Mouse (Mus musculus): Measurements from ENCODE around the gene Dnajc7. TPM values are rescaled to one million over a fixed set of nuclear protein-coding genes. Genes with fewer than 3 reads are reported as not detected.

Gene Dnajc7
- polyA plus RNA-seq, 2 experiments, result 73.3 to 225 TPM

DNA sequence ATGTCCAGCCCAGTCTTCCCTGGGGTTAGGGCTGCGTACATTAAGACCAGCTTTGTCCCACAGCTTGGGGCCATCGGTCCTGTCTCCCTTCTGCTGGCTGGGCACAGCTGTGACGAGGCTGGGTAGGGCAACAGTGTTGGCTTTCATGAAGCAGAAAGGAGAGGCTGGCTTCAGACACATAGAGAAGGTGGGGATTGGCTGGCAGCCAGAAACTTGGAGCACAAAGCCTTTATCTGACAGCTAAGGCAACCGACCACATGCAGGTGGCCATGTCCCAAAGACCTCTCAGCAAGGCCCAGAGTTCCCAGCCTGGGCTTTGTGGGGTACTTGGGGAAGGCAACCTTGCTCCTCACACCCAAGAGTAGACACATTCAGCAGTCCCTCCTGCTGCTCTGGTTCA lies 38.2 kb downstream of the Dnajc7 start:
- Histone ChIP-seq H3K4me2 (replicated peaks; ENCODE audit: low read depth, low read length, severe bottlenecking) (no peak overlapping the region), H3K4me1 (ENCODE audit: control insufficient read depth, insufficient read depth, low read length) (no peaks in the 10 kb centered on the region), H3K36me3 (ENCODE audit: control insufficient read depth, insufficient read depth, low read length) (peaks cover 83% of the 10 kb centered on the region), H3K4me3 (replicated peaks; ENCODE audit: low read length) (no peak overlapping the region), H3K9me3 (ENCODE audit: control insufficient read depth, low read length) (no peaks in the 10 kb centered on the region), H3K27ac (replicated peaks; ENCODE audit: low read depth, low read length) (no peak overlapping the region), H3K9ac (ENCODE audit: low read depth, low read length, severe bottlenecking) (no peak overlapping the region), H3K27me3 (ENCODE audit: control insufficient read depth, insufficient read depth, low read length) (no peaks in the 10 kb centered on the region)
- TF ChIP-seq POLR2A (IDR thresholded peaks at IDR 0.05; ENCODE audit: borderline replicate concordance, extremely low read depth, insufficient read depth, insufficient read length), result no peak
- ATAC-seq (ENCODE audit: low FRiP score, low read depth) (no peak), DNase-seq (ENCODE audit: low spot score) (no peak)
- 77% methylated on average over 4 of the region's 4 CpGs for WGBS

DNA sequence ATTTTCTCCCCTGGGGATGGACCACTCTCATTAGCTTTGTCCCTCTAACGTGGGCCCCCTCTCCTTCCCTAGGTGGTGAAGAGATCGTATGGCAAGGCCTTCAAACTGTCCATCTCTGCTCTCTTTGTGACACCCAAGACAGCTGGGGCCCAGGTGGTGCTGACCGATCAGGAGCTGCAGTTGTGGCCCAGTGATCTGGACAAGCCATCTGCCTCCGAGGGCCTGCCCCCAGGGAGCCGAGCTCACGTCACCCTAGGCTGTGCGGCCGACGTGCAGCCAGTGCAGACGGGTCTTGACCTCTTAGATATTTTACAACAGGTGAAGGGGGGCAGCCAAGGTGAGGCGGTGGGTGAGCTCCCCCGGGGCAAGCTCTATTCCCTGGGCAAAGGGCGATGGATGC lies 39.7 kb downstream of the Dnajc7 start:
- no peak for DNase-seq (ENCODE audit: low spot score)
- H3K4me2 ChIP-seq (replicated peaks; ENCODE audit: low read depth, low read length, severe bottlenecking), result no peak overlapping the region
- no peaks in the 10 kb centered on the region for H3K27me3 ChIP-seq (ENCODE audit: control insufficient read depth, insufficient read depth, low read length)
- no peak overlapping the region for H3K9ac ChIP-seq (ENCODE audit: low read depth, low read length, severe bottlenecking)
- WGBS, result 80% methylated on average over 13 of the region's 13 CpGs
- H3K4me1 ChIP-seq (ENCODE audit: control insufficient read depth, insufficient read depth, low read length), result no peaks in the 10 kb centered on the region
- H3K27ac ChIP-seq (replicated peaks; ENCODE audit: low read depth, low read length), result no peak overlapping the region
- no peak for TF ChIP-seq POLR2A (IDR thresholded peaks at IDR 0.05; ENCODE audit: borderline replicate concordance, extremely low read depth, insufficient read depth, insufficient read length)
- ATAC-seq (ENCODE audit: low FRiP score, low read depth), result no peak
- H3K36me3 ChIP-seq (ENCODE audit: control insufficient read depth, insufficient read depth, low read length), result peaks cover 68% of the 10 kb centered on the region
- H3K4me3 ChIP-seq (replicated peaks; ENCODE audit: low read length), result no peak overlapping the region
- no peaks in the 10 kb centered on the region for H3K9me3 ChIP-seq (ENCODE audit: control insufficient read depth, low read length)

DNA sequence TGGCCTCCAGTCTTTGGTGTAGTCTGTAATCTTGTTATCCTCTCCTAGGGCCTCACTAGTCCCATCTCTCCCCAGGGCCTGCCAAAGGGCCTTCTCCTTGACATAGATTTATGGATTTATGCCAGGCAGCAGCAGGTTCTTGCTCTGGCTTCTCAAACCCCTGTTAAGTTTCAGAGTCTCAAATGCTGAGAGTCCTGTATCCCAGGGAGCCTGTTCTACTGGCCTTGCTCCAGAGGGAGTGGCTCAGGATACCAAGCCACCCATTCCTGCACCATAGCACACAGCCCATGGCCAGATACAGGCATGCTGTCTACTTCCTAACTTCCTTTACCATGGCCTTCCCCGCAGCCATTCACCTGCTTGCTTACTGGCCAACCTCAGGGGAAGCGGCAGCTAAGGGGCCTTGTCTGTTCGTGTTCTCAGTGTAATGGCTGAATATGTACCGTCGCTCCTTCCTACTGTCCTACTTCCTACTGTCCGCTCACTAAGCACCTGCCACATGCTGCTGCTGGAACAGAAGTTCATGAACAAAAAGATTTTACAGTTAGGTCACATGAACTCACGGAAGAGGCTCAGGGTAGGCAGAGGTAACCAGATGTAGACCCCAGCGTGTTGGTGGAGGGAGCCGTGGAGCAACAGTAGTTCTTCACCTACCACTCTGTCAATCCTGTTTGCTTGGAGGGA lies 40.7 kb downstream of the Dnajc7 start:
- Histone ChIP-seq H3K4me1 (ENCODE audit: control insufficient read depth, insufficient read depth, low read length) (no peaks in the 10 kb centered on the region), H3K27ac (replicated peaks; ENCODE audit: low read depth, low read length) (no peak overlapping the region), H3K27me3 (ENCODE audit: control insufficient read depth, insufficient read depth, low read length) (no peaks in the 10 kb centered on the region), H3K4me3 (replicated peaks; ENCODE audit: low read length) (no peak overlapping the region), H3K36me3 (ENCODE audit: control insufficient read depth, insufficient read depth, low read length) (peaks cover 58% of the 10 kb centered on the region), H3K9ac (ENCODE audit: low read depth, low read length, severe bottlenecking) (no peak overlapping the region), H3K9me3 (ENCODE audit: control insufficient read depth, low read length) (no peaks in the 10 kb centered on the region), H3K4me2 (replicated peaks; ENCODE audit: low read depth, low read length, severe bottlenecking) (no peak overlapping the region)
- DNase-seq (ENCODE audit: low spot score) (no peak), ATAC-seq (ENCODE audit: low FRiP score, low read depth) (no peak)
- TF ChIP-seq POLR2A (IDR thresholded peaks at IDR 0.05; ENCODE audit: borderline replicate concordance, extremely low read depth, insufficient read depth, insufficient read length), result no peak
- WGBS, result 89% methylated on average over 9 of the region's 9 CpGs

DNA sequence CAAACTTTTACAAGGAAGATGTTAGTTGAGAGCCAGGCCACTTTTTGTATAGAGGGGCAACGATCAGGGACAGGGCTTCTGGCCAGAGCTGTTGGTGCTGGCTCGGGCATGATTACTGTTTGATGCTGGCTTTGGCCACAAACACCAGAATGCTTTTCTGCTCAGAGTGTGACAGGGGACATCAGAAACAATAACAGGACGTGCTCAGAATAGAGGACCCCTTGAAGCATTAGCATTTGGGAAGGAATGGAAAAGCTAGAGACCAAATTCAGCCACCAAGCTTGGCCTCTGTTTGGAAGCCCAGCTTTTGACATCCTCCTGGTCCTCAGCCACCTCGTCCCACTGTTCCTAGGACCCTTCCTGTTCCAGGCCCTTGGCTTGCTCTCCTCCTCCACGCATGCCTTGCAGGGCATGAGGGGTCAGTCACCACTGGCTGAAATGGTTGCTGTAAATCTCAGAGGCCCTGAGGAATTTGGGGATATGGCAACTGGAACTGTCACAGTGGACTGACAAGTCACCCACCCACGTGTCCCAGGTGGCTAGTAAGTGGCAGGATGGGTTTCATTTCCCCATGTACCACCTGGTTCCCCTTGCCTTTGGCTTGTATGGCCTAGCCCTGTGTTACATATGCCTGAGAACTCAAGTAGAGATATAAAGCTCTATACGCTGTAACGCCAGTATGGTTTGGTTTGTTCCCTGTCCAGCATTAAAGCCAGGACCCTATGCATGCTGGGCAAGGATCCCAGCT lies 41.9 kb downstream of the Dnajc7 start:
- no peak for ATAC-seq (ENCODE audit: low FRiP score, low read depth)
- no peak for DNase-seq (ENCODE audit: low spot score)
- Histone ChIP-seq H3K27ac (replicated peaks; ENCODE audit: low read depth, low read length) (no peak overlapping the region), H3K4me3 (replicated peaks; ENCODE audit: low read length) (no peak overlapping the region), H3K4me1 (ENCODE audit: control insufficient read depth, insufficient read depth, low read length) (no peaks in the 10 kb centered on the region), H3K36me3 (ENCODE audit: control insufficient read depth, insufficient read depth, low read length) (peaks cover 46% of the 10 kb centered on the region), H3K9me3 (ENCODE audit: control insufficient read depth, low read length) (no peaks in the 10 kb centered on the region), H3K9ac (ENCODE audit: low read depth, low read length, severe bottlenecking) (no peak overlapping the region), H3K27me3 (ENCODE audit: control insufficient read depth, insufficient read depth, low read length) (no peaks in the 10 kb centered on the region), H3K4me2 (replicated peaks; ENCODE audit: low read depth, low read length, severe bottlenecking) (no peak overlapping the region)
- 78% methylated on average over 8 of the region's 8 CpGs for WGBS
- no peak for TF ChIP-seq POLR2A (IDR thresholded peaks at IDR 0.05; ENCODE audit: borderline replicate concordance, extremely low read depth, insufficient read depth, insufficient read length)

DNA sequence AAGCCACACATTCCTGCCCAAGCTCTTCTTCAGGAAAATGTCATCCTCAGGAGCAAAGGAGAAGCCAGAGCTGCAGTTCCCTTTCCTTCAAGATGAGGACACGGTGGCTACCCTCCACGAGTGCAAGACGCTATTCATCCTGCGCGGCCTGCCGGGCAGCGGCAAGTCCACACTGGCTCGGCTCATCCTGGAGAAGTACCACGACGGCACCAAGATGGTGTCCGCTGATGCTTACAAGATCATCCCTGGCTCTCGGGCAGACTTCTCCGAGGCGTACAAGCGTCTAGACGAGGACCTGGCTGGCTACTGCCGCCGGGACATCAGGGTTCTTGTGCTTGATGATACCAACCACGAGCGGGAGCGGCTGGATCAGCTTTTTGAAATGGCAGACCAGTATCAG lies 43.7 kb downstream of the Dnajc7 start:
- 66% methylated on average over 21 of the region's 21 CpGs for WGBS
- Histone ChIP-seq H3K4me3 (replicated peaks; ENCODE audit: low read length) (no peak overlapping the region), H3K27ac (replicated peaks; ENCODE audit: low read depth, low read length) (peak overlapping the region; percentile 20; the same call in 1 of the 2 replicates), H3K27me3 (ENCODE audit: control insufficient read depth, insufficient read depth, low read length) (0 out of 2 replicates have a peak, but pooled peaks cover under 1% of the 10 kb centered on the region), H3K9ac (ENCODE audit: low read depth, low read length, severe bottlenecking) (no peak overlapping the region), H3K9me3 (ENCODE audit: control insufficient read depth, low read length) (no peaks in the 10 kb centered on the region), H3K4me1 (ENCODE audit: control insufficient read depth, insufficient read depth, low read length) (no peaks in the 10 kb centered on the region), H3K36me3 (ENCODE audit: control insufficient read depth, insufficient read depth, low read length) (peaks cover 29% of the 10 kb centered on the region), H3K4me2 (replicated peaks; ENCODE audit: low read depth, low read length, severe bottlenecking) (no peak overlapping the region)
- no peak for TF ChIP-seq POLR2A (IDR thresholded peaks at IDR 0.05; ENCODE audit: borderline replicate concordance, extremely low read depth, insufficient read depth, insufficient read length)
- DNase-seq (ENCODE audit: low spot score) (no peak), ATAC-seq (ENCODE audit: low FRiP score, low read depth) (no peak)
